Mouse (Mus musculus): ENCODE measurements around the gene Cnpy1.

Gene Cnpy1

GRCm38 (mm10) chr5:28192099-28192454 is 53.5 kb downstream of the Cnpy1 start:
- in situ Hi-C loops (cut with MboI; ENCODE audit: low sequenced_read_pairs), result no loop called here

GRCm38 (mm10) chr5:28191201-28192098 is 54.2 kb downstream of the Cnpy1 start:
- in situ Hi-C loops (cut with MboI; ENCODE audit: low sequenced_read_pairs), result no loop called here

GRCm38 (mm10) chr5:28179237-28179790 is 66.3 kb downstream of the Cnpy1 start:
- in situ Hi-C loops (cut with MboI; ENCODE audit: low sequenced_read_pairs), result no loop called here

- in situ Hi-C loops (cut with MboI; ENCODE audit: low sequenced_read_pairs), result no loop called here
These were observed 67.3 kb downstream of the Cnpy1 start for GRCm38 (mm10) chr5:28178322-28178721.

GRCm38 (mm10) chr5:28176585-28176984 is 69.0 kb downstream of the Cnpy1 start:
- in situ Hi-C loops (cut with MboI; ENCODE audit: low sequenced_read_pairs), result no loop called here

GRCm38 (mm10) chr5:28176023-28176422 is 69.6 kb downstream of the Cnpy1 start:
- in situ Hi-C loops (cut with MboI; ENCODE audit: low sequenced_read_pairs), result no loop called here

GRCm38 (mm10) chr5:28175570-28175919 is 70.1 kb downstream of the Cnpy1 start:
- in situ Hi-C loops (cut with MboI; ENCODE audit: low sequenced_read_pairs), result no loop called here

- in situ Hi-C loops (cut with MboI; ENCODE audit: low sequenced_read_pairs), result no loop called here
These were observed 70.6 kb downstream of the Cnpy1 start for GRCm38 (mm10) chr5:28174876-28175569.

- in situ Hi-C loops (cut with MboI; ENCODE audit: low sequenced_read_pairs), result no loop called here
These were observed 71.5 kb downstream of the Cnpy1 start for GRCm38 (mm10) chr5:28174086-28174485.

GRCm38 (mm10) chr5:28173674-28174073 is 71.9 kb downstream of the Cnpy1 start:
- in situ Hi-C loops (cut with MboI; ENCODE audit: low sequenced_read_pairs), result no loop called here

GRCm38 (mm10) chr5:28172921-28173670 is 72.5 kb downstream of the Cnpy1 start:
- in situ Hi-C loops (cut with MboI; ENCODE audit: low sequenced_read_pairs), result no loop called here

GRCm38 (mm10) chr5:28172261-28172920 is 73.2 kb downstream of the Cnpy1 start:
- in situ Hi-C loops (cut with MboI; ENCODE audit: low sequenced_read_pairs), result no loop called here

GRCm38 (mm10) chr5:28171667-28172066 is 73.9 kb downstream of the Cnpy1 start:
- in situ Hi-C loops (cut with MboI; ENCODE audit: low sequenced_read_pairs), result no loop called here

- in situ Hi-C loops (cut with MboI; ENCODE audit: low sequenced_read_pairs), result no loop called here
These were observed 74.7 kb downstream of the Cnpy1 start for GRCm38 (mm10) chr5:28170892-28171291.

GRCm38 (mm10) chr5:28170081-28170480 is 75.5 kb downstream of the Cnpy1 start:
- in situ Hi-C loops (cut with MboI; ENCODE audit: low sequenced_read_pairs), result no loop called here

GRCm38 (mm10) chr5:28169166-28169801 is 76.3 kb downstream of the Cnpy1 start:
- in situ Hi-C loops (cut with MboI; ENCODE audit: low sequenced_read_pairs), result no loop called here

GRCm38 (mm10) chr5:28168253-28169165 is 77.1 kb downstream of the Cnpy1 start:
- in situ Hi-C loops (cut with MboI; ENCODE audit: low sequenced_read_pairs), result no loop called here

GRCm38 (mm10) chr5:28167611-28168252 is 77.9 kb downstream of the Cnpy1 start:
- in situ Hi-C loops (cut with MboI; ENCODE audit: low sequenced_read_pairs), result no loop called here
